Mouse (Mus musculus): Measurements from ENCODE around the gene Golga1. TPM values are rescaled to one million over a fixed set of nuclear protein-coding genes. Genes with fewer than 3 reads are reported as not detected.

Golga1 gene
- polyA plus RNA-seq, 1 experiment from 2014 or later = 28.9 TPM

DNA sequence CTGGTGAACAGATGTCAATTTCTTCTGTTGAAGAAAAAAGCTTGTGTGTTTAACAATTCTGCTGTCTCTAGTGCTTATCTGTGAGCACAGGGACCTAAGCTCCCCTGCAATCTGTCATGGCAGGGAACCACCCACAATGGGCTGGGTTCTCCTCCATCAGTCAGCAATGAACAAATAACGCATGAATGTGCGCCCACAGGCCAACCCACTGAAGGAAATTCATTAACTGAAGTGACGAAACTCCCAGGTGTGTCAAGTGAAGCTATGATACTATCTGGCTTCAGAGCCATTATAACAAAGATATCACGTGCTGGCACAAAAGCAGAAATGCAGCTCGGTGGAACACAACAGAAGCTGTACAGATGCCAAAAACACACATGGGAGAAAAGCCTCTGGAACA is 95.3 kb downstream of the Golga1 start:
- Histone ChIP-seq H3K9ac (replicated peaks) (no peak overlapping the region), H3K36me3 (no peaks in the 10 kb centered on the region), H3K4me1 (no peaks in the 10 kb centered on the region), H3K9me3 (replicated peaks) (no peaks in the 10 kb centered on the region), H3K4me2 (no peak overlapping the region), H3K4me3 (replicated peaks) (no peak overlapping the region), H3K27ac (replicated peaks) (no peak overlapping the region), H3K27me3 (replicated peaks) (no peaks in the 10 kb centered on the region)
- ATAC-seq (ENCODE audit: low FRiP score) = no peak
- 75% methylated on average over 5 of the region's 5 CpGs for WGBS

DNA sequence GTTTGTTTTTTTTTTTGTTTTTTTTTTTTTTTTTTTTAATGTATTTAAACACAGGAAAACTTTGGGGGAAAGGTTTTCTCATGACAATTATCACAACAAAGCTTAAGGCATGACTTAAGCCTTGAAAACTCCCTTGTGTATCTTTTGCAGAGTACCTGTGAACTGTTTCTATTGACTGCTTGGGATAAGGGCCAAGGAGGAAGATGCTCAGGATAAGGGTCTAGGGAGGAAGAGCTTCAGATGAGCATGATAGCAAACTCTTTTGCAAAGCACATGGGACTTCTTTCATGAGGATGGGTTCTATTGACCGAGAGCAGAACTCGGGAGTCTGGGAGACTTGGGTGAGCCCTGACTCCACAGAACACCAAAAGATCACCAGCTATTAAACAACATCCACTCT is 95.7 kb downstream of the Golga1 start:
- Histone ChIP-seq H3K36me3 (no peaks in the 10 kb centered on the region), H3K4me2 (no peak overlapping the region), H3K9me3 (replicated peaks) (no peaks in the 10 kb centered on the region), H3K27me3 (replicated peaks) (no peaks in the 10 kb centered on the region), H3K4me3 (replicated peaks) (no peak overlapping the region), H3K9ac (replicated peaks) (no peak overlapping the region), H3K4me1 (no peaks in the 10 kb centered on the region), H3K27ac (replicated peaks) (no peak overlapping the region)
- ATAC-seq (ENCODE audit: low FRiP score) = no peak
- 93% methylated on average over 2 of the region's 2 CpGs for WGBS

Other genes starting within 250 kb of the Golga1 start
- 2.3 TPM in 2 replicates for gene Nr6a1, start 137.9 kb downstream of the Golga1 start, polyA plus RNA-seq (2015; fragmentation: Nextera tagmentation; extraction: Ambion mirVana)
- gene Olfml2a, start 133.6 kb downstream of the Golga1 start, polyA plus RNA-seq (2015; fragmentation: Nextera tagmentation; extraction: Ambion mirVana) = 7.1 and 8.4 TPM in 2 replicates
- 1.6 and 1.8 TPM in 2 replicates for gene Wdr38, start 68.1 kb downstream of the Golga1 start, polyA plus RNA-seq (2015; fragmentation: Nextera tagmentation; extraction: Ambion mirVana)
- 146 and 156 TPM in 2 replicates for gene Arpc5l, start 60.2 kb downstream of the Golga1 start, polyA plus RNA-seq (2015; fragmentation: Nextera tagmentation; extraction: Ambion mirVana)
- 636 TPM in 2 replicates for gene Rpl35, start 59.9 kb downstream of the Golga1 start, polyA plus RNA-seq (2015; fragmentation: Nextera tagmentation; extraction: Ambion mirVana)
- gene Scai, start 125.2 kb upstream of the Golga1 start, polyA plus RNA-seq (2015; fragmentation: Nextera tagmentation; extraction: Ambion mirVana) = 16.5 and 17.6 TPM in 2 replicates
- gene Ppp6c, start 160.9 kb upstream of the Golga1 start, polyA plus RNA-seq (2015; fragmentation: Nextera tagmentation; extraction: Ambion mirVana) = 67.1 and 73.5 TPM in 2 replicates